16 mouse cellular contexts compared by ENCODE assay signal in genomic region chr7:109200559-109200958, GRCm38 (mm10).
"Had no signal": no experiment of that assay in that cellular context is flagged by ENCODE, and none has a peak within 500 bp of the region (broad histone marks: within the 10 kb centered on the region; RNA-seq: fewer than 3 reads in every experiment).

No protein-coding gene starts in this region.

- DNase-seq: lung, adult 18-20 months; lung, embryonic 14.5 days; lung, postnatal 10 days; lung, postnatal 4 days; right cerebral cortex, postnatal 14 days; right cerebral cortex, postnatal 4 days; spleen, adult 18-20 months; thymus, adult 18-20 months; thymus, postnatal 14 days; thymus, postnatal 36 days had no signal

- ATAC-seq: midbrain, embryonic 13.5 days; midbrain, embryonic 16.5 days had no signal

- H3K36me3 ChIP-seq: midbrain, embryonic 13.5 days; neural tube, embryonic 13.5 days; neural tube, embryonic 15.5 days had no signal

- H3K4me2 ChIP-seq: lung, embryonic 14.5 days; midbrain, embryonic 11.5 days; midbrain, embryonic 13.5 days; neural tube, embryonic 13.5 days; neural tube, embryonic 15.5 days had no signal

- H3K9ac ChIP-seq: lung, embryonic 14.5 days; midbrain, embryonic 13.5 days; neural tube, embryonic 13.5 days; neural tube, embryonic 15.5 days had no signal

- H3K4me3 ChIP-seq: midbrain, embryonic 13.5 days; myocyte; neural tube, embryonic 13.5 days; neural tube, embryonic 15.5 days had no signal

- H3K9me3 ChIP-seq: midbrain, embryonic 13.5 days; neural tube, embryonic 13.5 days; neural tube, embryonic 15.5 days had no signal

- H3K27ac ChIP-seq: midbrain, embryonic 13.5 days; neural tube, embryonic 13.5 days; neural tube, embryonic 15.5 days had no signal
